Mouse (Mus musculus): ENCODE data around the gene Adh7.

GRCm38 (mm10) chr3:138212431-138212951 lies 5.1 kb upstream of the Adh7 start:
- TF ChIP-seq POU5F1 (IDR thresholded peaks at IDR 0.05; ENCODE audit: borderline replicate concordance, low read length) (no peak), CTCF (conservative IDR thresholded peaks at IDR 0.05; ENCODE audit: low read length) (no peak)

Data from E14TG2a.4 (cell line).